Comparison of ENCODE assay signal across 11 mouse cellular contexts in genomic region chr8:53780886-53781285, GRCm38 (mm10).
A peak's percentile ranks its signal among the peaks of the same experiment; 100 is the strongest.
DNase-seq lines count a peak whose midpoint lies in the region; ATAC-seq and TF ChIP-seq lines count a peak whose summit lies in the region.
"Had no signal": no experiment of that assay in that cellular context is flagged by ENCODE, and none has a peak within 500 bp of the region (broad histone marks: within the 10 kb centered on the region; RNA-seq: fewer than 3 reads in every experiment).

No protein-coding gene starts in this region.

- no peaks in the 10 kb centered on the region for H3K9me3 ChIP-seq in hindbrain, postnatal 0 days (ENCODE audit: low read length)
- H3K9me3 ChIP-seq in hindbrain, embryonic 14.5 days (ENCODE audit: control insufficient read depth, low read length) = no peaks in the 10 kb centered on the region
- H3K9me3 ChIP-seq in lung, postnatal 0 days (ENCODE audit: low read length) = no peaks in the 10 kb centered on the region
- H3K9me3 ChIP-seq: embryonic facial prominence, embryonic 12.5 days; heart, embryonic 15.5 days had no signal

- no peak overlapping the region for H3K27ac ChIP-seq in hindbrain, postnatal 0 days
- no peak overlapping the region for H3K27ac ChIP-seq in hindbrain, embryonic 14.5 days
- H3K27ac ChIP-seq in lung, postnatal 0 days (ENCODE audit: low read length) = no peak overlapping the region
- H3K27ac ChIP-seq: embryonic facial prominence, embryonic 12.5 days; heart, embryonic 15.5 days had no signal

- whole genome bisulfite sequencing in hindbrain, postnatal 0 days = 69% methylated on average over 2 of the region's 2 CpGs
- WGBS in hindbrain, embryonic 14.5 days = 81% methylated on average over 2 of the region's 2 CpGs
- WGBS in lung, postnatal 0 days = 55% methylated on average over 2 of the region's 2 CpGs

- no peak for TF ChIP-seq EP300 in lung, postnatal 0 days (IDR thresholded peaks at IDR 0.05)

- H3K27me3 ChIP-seq in hindbrain, postnatal 0 days (ENCODE audit: insufficient read depth, low read length) = no peaks in the 10 kb centered on the region
- no peaks in the 10 kb centered on the region for H3K27me3 ChIP-seq in hindbrain, embryonic 14.5 days (ENCODE audit: control insufficient read depth, insufficient read depth, low read length)
- H3K27me3 ChIP-seq in lung, postnatal 0 days (replicated peaks; ENCODE audit: insufficient read depth, low read length) = no peaks in the 10 kb centered on the region
- H3K27me3 ChIP-seq: embryonic facial prominence, embryonic 12.5 days; heart, embryonic 15.5 days had no signal

- no peaks in the 10 kb centered on the region for H3K36me3 ChIP-seq in hindbrain, postnatal 0 days (ENCODE audit: insufficient read depth, low read length)
- no peaks in the 10 kb centered on the region for H3K36me3 ChIP-seq in hindbrain, embryonic 14.5 days (replicated peaks; ENCODE audit: control insufficient read depth, insufficient read depth)
- no peaks in the 10 kb centered on the region for H3K36me3 ChIP-seq in lung, postnatal 0 days (ENCODE audit: insufficient read depth, low read length)
- H3K36me3 ChIP-seq: embryonic facial prominence, embryonic 12.5 days; heart, embryonic 15.5 days had no signal

- no peak for TF ChIP-seq CTCF in hindbrain, postnatal 0 days (IDR thresholded peaks at IDR 0.05; ENCODE audit: low read depth)
- no peak for TF ChIP-seq CTCF in lung, postnatal 0 days (IDR thresholded peaks at IDR 0.05)

- peak; percentile 44 for DNase-seq in hindbrain, postnatal 0 days (ENCODE audit: low spot score)
- no peak for DNase-seq in hindbrain, embryonic 14.5 days (ENCODE audit: low spot score)
- peak; percentile 14 for DNase-seq in adipocyte (ENCODE audit: low spot score)
- DNase-seq in cerebellum, adult 9-10 months = peak; percentile 28
- peak; percentile 53 for DNase-seq in lung, postnatal 0 days (ENCODE audit: low spot score)
- DNase-seq in ovary, postnatal 14 days (ENCODE audit: low spot score) = no peak
- no peak for DNase-seq in layer of hippocampus, postnatal 14 days (ENCODE audit: low spot score in 2 of 2)
- DNase-seq: right cerebral cortex, postnatal 25 days had no signal

- no peak for ATAC-seq in hindbrain, postnatal 0 days
- no peak for ATAC-seq in hindbrain, embryonic 14.5 days (ENCODE audit: low FRiP score)
- ATAC-seq in lung, postnatal 0 days = peak; percentile 25; the same call in 1 of the 2 replicates

- no peaks in the 10 kb centered on the region for H3K4me1 ChIP-seq in hindbrain, postnatal 0 days (ENCODE audit: insufficient read depth, low read length)
- no peaks in the 10 kb centered on the region for H3K4me1 ChIP-seq in hindbrain, embryonic 14.5 days (replicated peaks; ENCODE audit: control insufficient read depth, insufficient read depth, low read length)
- no peaks in the 10 kb centered on the region for H3K4me1 ChIP-seq in lung, postnatal 0 days (ENCODE audit: insufficient read depth, low read depth, low read length)
- H3K4me1 ChIP-seq: embryonic facial prominence, embryonic 12.5 days; heart, embryonic 15.5 days had no signal

- H3K4me2 ChIP-seq in hindbrain, postnatal 0 days (ENCODE audit: low read depth, low read length) = no peak overlapping the region
- no peak overlapping the region for H3K4me2 ChIP-seq in hindbrain, embryonic 14.5 days (replicated peaks)
- H3K4me2 ChIP-seq in lung, postnatal 0 days (replicated peaks; ENCODE audit: low read depth, low read length) = no peak overlapping the region
- H3K4me2 ChIP-seq: embryonic facial prominence, embryonic 12.5 days; heart, embryonic 15.5 days; midbrain, embryonic 11.5 days had no signal

- H3K9ac ChIP-seq in hindbrain, postnatal 0 days (replicated peaks; ENCODE audit: low read length) = no peak overlapping the region
- no peak overlapping the region for H3K9ac ChIP-seq in hindbrain, embryonic 14.5 days
- no peak overlapping the region for H3K9ac ChIP-seq in lung, postnatal 0 days (replicated peaks; ENCODE audit: low read depth)
- H3K9ac ChIP-seq: embryonic facial prominence, embryonic 12.5 days; heart, embryonic 15.5 days had no signal

- no peak overlapping the region for H3K4me3 ChIP-seq in hindbrain, postnatal 0 days (ENCODE audit: low read length)
- no peak overlapping the region for H3K4me3 ChIP-seq in hindbrain, embryonic 14.5 days (replicated peaks; ENCODE audit: low read length)
- no peak overlapping the region for H3K4me3 ChIP-seq in lung, postnatal 0 days (ENCODE audit: low read depth, low read length)
- H3K4me3 ChIP-seq: embryonic facial prominence, embryonic 12.5 days; heart, embryonic 15.5 days had no signal

Comparison
In these comparisons a context has a peak if more than half of its experiments do, and no peak if none do; other contexts are left out.
1. DNase-seq: peak in hindbrain, postnatal 0 days (single experiment), adipocyte (single experiment), cerebellum, adult 9-10 months (single experiment) and lung, postnatal 0 days (single experiment); none in hindbrain, embryonic 14.5 days (single experiment), ovary, postnatal 14 days (single experiment) and layer of hippocampus, postnatal 14 days (0 of 2).